Mouse (Mus musculus) embryo, embryonic 10.5 days (tissue): ENCODE data around the gene Cacng6.

Experiments
- DNase-seq: peaks from one replicate; pipeline ENCODE4 v3.0.0-alpha.2; 2015; ENCODE audit warnings: low spot score

Gene Cacng6

DNA sequence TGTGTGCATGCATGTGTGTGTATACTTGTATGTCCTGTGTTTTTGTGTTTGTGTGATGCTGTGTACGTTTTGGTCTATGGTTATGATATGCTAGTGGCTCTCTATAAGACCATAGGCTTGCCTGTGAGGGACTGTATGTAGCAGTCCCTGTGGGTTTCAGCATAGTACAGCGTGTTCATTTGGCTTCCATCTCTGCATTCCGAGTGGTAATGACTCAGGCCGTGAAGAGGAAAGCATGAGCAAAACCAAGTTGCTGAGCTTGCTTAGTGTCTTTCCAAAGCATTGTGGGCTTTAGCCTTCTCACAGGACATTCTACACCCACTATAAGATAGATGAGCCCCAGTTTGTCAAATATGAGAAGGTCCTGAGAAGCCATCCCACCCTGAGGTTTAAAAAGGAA, 39.3 kb downstream of the Cacng6 start:
- no peak for DNase-seq

DNA sequence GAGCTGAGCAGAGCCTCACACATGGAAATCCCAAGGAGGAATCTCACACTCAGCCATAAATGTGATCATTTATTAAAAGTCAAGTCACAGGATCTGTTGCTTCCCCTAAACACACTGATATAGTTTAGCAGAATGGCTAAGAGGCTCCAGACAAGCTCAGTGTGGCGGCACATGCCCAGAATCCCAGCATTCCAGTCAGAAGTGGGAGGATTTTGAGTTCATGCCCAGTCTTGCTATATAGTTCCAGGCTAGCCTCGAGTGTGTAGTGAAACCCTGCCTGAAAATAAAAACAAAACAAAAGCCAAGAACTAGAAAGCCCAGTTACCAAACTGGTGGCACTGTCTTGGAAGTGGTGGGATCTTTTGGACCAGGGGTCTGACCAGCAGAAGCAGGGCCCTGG, 44.6 kb downstream of the Cacng6 start:
- no peak for DNase-seq

DNA sequence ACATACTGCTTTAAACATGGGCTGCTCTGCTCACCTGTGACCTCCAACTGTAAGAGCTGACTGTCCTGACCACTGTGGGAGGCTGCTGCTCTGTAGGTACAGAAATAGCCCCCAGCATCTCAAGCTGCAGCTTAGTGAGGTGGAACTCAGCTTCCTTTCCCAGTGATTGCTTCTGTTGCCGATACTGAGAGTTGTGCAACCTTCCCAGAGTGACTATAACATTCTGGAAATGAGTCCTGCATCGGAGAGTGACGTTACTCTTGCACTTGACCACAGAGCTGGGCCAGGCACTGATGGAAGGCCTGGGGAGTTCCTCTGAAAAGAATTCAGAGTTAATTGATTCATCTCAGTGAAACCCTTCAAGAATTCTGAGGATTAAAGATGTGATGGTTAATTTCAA, 48.8 kb downstream of the Cacng6 start:
- DNase-seq: no peak

DNA sequence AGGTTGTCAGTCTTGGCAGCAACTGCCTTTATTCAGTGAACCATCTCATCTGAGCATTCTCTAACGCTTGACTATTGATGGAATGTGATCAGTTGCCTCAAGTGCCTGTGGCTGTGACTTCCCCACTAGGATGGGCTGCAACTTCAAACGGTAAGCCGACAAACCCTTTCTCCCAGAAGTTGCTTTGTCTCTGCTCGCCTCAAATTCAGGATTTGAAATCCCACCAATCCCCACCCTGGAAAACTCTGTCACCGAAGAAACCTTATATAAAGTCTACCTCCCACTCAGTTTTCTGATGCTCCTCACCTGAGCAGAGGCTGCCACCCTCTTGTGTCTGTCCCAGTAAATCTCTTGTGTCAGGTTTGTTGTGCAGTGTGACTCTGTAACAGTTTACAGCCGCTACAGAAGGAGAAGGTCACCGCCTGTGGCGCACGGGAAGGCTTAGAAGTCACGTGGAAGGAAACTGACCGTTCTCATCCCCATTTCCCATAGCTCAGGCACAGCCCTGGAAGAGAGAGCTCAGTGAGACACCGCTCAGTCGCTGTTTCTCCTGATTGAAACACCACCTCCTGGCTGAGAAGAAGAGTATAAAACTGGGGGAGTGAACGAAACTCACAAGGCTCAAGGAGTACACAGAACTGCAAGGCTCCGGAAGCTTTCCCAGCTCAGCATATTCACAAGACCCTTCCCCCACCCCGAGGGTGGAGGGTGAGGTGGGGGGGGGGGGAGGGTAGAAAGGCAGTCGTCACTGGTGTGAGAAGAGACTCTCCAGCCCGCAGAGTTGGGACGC, 50.5 kb downstream of the Cacng6 start:
- peak; percentile 66 for DNase-seq

DNA sequence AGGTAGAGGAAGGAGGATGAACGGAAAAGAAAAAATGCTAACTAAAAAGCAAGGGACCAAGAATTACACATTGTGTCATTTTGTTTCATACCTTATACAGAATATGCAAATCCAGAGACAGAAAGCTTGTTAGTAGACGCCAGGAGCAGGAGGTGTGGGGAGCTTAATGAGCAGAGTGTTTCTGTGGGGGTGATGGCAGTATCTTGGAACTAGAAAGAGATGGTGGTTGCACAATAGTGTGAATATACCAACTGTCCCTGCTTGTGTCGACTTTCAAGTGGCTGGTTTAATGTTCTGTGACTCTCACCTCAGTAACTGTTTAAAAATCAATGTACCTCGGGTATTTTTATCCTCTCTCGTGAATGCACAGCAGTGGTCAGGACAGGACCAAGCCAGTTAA, 52.7 kb downstream of the Cacng6 start:
- DNase-seq: no peak

DNA sequence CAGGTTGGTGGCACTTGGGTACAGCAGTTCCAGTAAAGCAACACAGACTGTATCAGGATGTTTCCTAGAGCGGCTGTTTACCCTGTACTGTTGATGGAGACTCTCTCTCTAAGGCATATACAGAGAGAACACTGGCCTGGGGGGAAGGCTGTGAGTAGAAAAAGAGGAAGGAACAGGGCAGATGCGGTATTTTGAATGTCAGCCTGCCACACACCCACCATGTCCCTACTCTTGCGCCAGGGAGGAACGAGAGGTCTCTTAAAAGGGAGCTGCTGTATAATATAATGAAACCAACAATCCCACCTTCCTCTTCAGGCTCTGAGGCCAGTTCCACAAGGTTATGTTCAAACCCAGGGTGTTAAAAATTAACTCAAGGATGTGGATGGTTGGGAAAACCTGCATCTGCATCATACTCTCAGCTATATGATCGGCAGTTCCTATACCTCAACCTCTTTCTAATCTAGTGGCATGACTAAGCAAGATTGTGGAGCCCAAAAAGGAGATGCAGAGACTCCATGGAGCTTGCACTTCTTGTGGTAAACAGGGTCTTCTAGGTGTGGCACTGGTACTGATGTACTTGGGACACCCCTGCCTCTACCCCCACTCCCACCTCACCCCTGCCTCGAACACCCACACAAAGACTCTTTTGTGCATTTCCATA, 58.1 kb downstream of the Cacng6 start:
- no peak for DNase-seq
